Mouse (Mus musculus): Measurements from ENCODE around the gene Safb. TPM values are rescaled to one million over a fixed set of nuclear protein-coding genes. Genes with fewer than 3 reads are reported as not detected.

Safb gene
- polyA plus RNA-seq, 1 experiment from 2014 or later = 104 TPM

GRCm38 (mm10) chr17:56547846-56548604 is 36.6 kb upstream of the Safb start:
- peaks cover 60% of the 10 kb centered on the region for H3K4me1 ChIP-seq (replicated peaks)
- no peaks in the 10 kb centered on the region for H3K9me3 ChIP-seq
- H3K27ac ChIP-seq (replicated peaks) = peak overlapping the region; percentile 59
- H3K27me3 ChIP-seq = no peaks in the 10 kb centered on the region
- H3K4me3 ChIP-seq = no peak overlapping the region
- no peak for ATAC-seq (ENCODE audit: low read depth)
- no peaks in the 10 kb centered on the region for H3K36me3 ChIP-seq
- H3K9ac ChIP-seq = no peak overlapping the region
- no peak overlapping the region for H3K4me2 ChIP-seq
- 58% methylated on average over 9 of the region's 9 CpGs for WGBS

- Histone ChIP-seq H3K9me3 (0 out of 2 replicates have a peak, but pooled peaks cover 2% of the 10 kb centered on the region), H3K9ac (no peak overlapping the region), H3K36me3 (no peaks in the 10 kb centered on the region), H3K27me3 (no peaks in the 10 kb centered on the region), H3K27ac (replicated peaks) (peak overlapping the region; percentile 62), H3K4me2 (no peak overlapping the region), H3K4me1 (replicated peaks) (peaks cover 58% of the 10 kb centered on the region), H3K4me3 (no peak overlapping the region)
- ATAC-seq (ENCODE audit: low read depth) = no peak
- WGBS = 19% methylated on average over 4 of the region's 4 CpGs
Observed at GRCm38 (mm10) chr17:56548605-56549105, 36.0 kb upstream of the Safb start.

DNA sequence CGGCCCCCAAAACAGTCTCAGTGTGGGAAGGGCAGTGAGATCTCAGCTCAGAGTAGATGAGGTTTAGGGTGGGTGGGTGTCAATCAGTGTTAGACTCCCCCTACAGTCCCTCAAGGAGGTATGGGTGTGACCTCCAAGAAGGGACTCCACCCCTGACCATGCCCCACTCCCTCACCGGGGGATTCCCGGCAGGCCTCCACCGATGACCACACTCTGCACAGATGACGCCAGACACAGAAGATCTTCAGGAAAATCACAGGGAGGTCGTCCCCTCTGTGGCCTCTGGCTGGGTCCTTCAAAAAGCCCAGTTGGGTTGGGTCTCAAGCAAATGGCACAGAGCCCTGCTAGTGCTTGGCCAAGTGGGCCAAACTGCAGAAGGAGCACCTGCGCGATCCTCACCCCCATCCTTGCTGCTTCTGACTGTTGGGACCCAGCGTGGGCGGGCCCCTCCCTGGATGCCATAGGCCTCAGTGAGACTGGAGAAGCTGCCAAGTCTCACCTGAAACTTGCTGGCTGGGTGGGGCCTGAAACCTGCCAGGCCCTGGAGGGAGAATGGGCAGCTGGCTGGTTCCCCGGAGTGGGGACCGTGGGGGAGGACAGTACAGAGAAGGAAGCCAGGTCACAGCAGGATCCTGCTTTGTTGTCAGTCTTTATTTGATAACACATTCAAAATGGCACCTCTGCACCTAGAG is 33.7 kb upstream of the Safb start:
- Histone ChIP-seq H3K27me3 (no peaks in the 10 kb centered on the region), H3K4me1 (replicated peaks) (peaks cover 54% of the 10 kb centered on the region), H3K4me3 (no peak overlapping the region), H3K27ac (replicated peaks) (peak overlapping the region; percentile 90), H3K4me2 (no peak overlapping the region), H3K9ac (0 out of 2 replicates have a peak overlapping the region, but pooled peaks have one; percentile 17), H3K36me3 (no peaks in the 10 kb centered on the region), H3K9me3 (0 out of 2 replicates have a peak, but pooled peaks cover 2% of the 10 kb centered on the region)
- 76% methylated on average over 12 of the region's 12 CpGs for WGBS
- no peak for ATAC-seq (ENCODE audit: low read depth)

GRCm38 (mm10) chr17:56551841-56552581 is 32.6 kb upstream of the Safb start:
- Histone ChIP-seq H3K4me3 (no peak overlapping the region), H3K9me3 (0 out of 2 replicates have a peak, but pooled peaks cover 2% of the 10 kb centered on the region), H3K9ac (0 out of 2 replicates have a peak overlapping the region, but pooled peaks have one; percentile 34), H3K4me2 (no peak overlapping the region), H3K27me3 (no peaks in the 10 kb centered on the region), H3K36me3 (no peaks in the 10 kb centered on the region), H3K27ac (replicated peaks) (peak overlapping the region; percentile 90), H3K4me1 (replicated peaks) (peaks cover 47% of the 10 kb centered on the region)
- WGBS = 27% methylated on average over 6 of the region's 6 CpGs
- peak; percentile 83 for ATAC-seq (ENCODE audit: low read depth)

GRCm38 (mm10) chr17:56552781-56553363 is 31.8 kb upstream of the Safb start:
- 0 out of 2 replicates have a peak, but pooled peaks cover 2% of the 10 kb centered on the region for H3K9me3 ChIP-seq
- no peak overlapping the region for H3K4me2 ChIP-seq
- peak overlapping the region; percentile 90 for H3K27ac ChIP-seq (replicated peaks)
- 50% methylated on average over 5 of the region's 5 CpGs for WGBS
- peak; percentile 16; the same call in 1 of the 2 replicates for ATAC-seq (ENCODE audit: low read depth)
- peaks cover 40% of the 10 kb centered on the region for H3K4me1 ChIP-seq (replicated peaks)
- H3K4me3 ChIP-seq = no peak overlapping the region
- no peaks in the 10 kb centered on the region for H3K36me3 ChIP-seq
- no peak overlapping the region for H3K9ac ChIP-seq
- no peaks in the 10 kb centered on the region for H3K27me3 ChIP-seq

- Histone ChIP-seq H3K9ac (no peak within 1 kb of the TSS), H3K4me2 (no peak within 1 kb of the TSS), H3K27me3 (no peaks in the 10 kb centered on the region), H3K9me3 (0 out of 2 replicates have a peak, but pooled peaks cover 2% of the 10 kb centered on the region), H3K4me1 (replicated peaks) (peaks cover 28% of the 10 kb centered on the region), H3K4me3 (no peak within 1 kb of the TSS), H3K27ac (replicated peaks) (no peak within 1 kb of the TSS), H3K36me3 (no peaks in the 10 kb centered on the region)
- no peak for ATAC-seq (ENCODE audit: low read depth)
- WGBS = 81% methylated on average over 20 of the region's 20 CpGs
Observed at GRCm38 (mm10) chr17:56554122-56554551, 30.5 kb upstream of the Safb start, which contains the start of gene Gm20219. TSS of gene Gm20219 (minus strand) at chr17:56554387.

DNA sequence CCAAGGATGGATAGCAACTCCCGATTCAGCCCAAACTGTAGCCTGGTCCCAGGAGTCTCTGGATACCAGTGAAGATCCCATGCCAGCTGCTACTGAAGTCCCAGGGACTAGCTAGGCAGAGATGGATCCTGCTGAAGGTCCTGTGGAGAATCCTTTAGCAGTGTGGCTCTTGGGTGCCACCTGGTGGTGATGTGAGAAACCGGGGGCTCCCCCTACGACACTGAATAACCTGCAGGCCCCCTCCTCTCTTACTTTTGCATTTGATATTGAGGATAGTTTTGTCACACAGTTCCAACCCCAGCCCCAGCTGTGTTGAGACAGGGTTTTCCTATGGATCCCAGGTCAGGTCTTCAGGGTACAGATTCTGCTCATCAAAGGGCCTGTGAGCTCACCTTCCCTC is 26.2 kb upstream of the Safb start:
- peaks cover 28% of the 10 kb centered on the region for H3K36me3 ChIP-seq
- no peaks in the 10 kb centered on the region for H3K9me3 ChIP-seq
- no peak overlapping the region for H3K9ac ChIP-seq
- peak; percentile 75 for ATAC-seq (ENCODE audit: low read depth)
- H3K4me1 ChIP-seq (replicated peaks) = no peaks in the 10 kb centered on the region
- 0 out of 2 replicates have a peak overlapping the region, but pooled peaks have one; percentile 4 for H3K27ac ChIP-seq (replicated peaks)
- H3K4me3 ChIP-seq = no peak overlapping the region
- 14% methylated on average over 3 of the region's 3 CpGs for WGBS
- no peaks in the 10 kb centered on the region for H3K27me3 ChIP-seq
- no peak overlapping the region for H3K4me2 ChIP-seq

DNA sequence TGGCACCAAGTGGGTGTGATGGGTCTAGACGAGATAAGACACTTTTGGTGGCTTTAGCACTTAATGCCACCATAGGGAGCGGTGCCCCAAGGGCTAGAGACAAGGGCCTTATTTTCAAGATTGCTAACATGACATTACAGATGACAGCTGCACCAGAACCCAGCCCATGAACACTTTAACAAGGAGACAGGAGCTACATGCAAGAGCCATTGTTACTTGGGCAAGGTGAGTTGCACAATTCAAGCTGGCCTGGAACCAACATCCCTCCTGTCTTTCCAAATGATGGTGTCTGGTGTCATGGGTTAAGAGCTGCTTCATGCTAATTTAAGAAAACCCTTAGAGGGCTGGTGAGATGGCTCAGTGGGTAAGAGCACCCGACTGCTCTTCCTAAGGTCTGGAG is 25.2 kb upstream of the Safb start:
- Histone ChIP-seq H3K4me2 (no peak overlapping the region), H3K9me3 (no peaks in the 10 kb centered on the region), H3K4me3 (no peak overlapping the region), H3K9ac (no peak overlapping the region), H3K27me3 (no peaks in the 10 kb centered on the region), H3K27ac (replicated peaks) (0 out of 2 replicates have a peak overlapping the region, but pooled peaks have one; percentile 4), H3K36me3 (peaks cover 38% of the 10 kb centered on the region), H3K4me1 (replicated peaks) (no peaks in the 10 kb centered on the region)
- ATAC-seq (ENCODE audit: low read depth) = no peak
- 77% methylated on average over 3 of the region's 3 CpGs for WGBS

GRCm38 (mm10) chr17:56560131-56560530 is 24.5 kb upstream of the Safb start:
- H3K9me3 ChIP-seq = no peaks in the 10 kb centered on the region
- no peaks in the 10 kb centered on the region for H3K27me3 ChIP-seq
- no peaks in the 10 kb centered on the region for H3K4me1 ChIP-seq (replicated peaks)
- no peak overlapping the region for H3K4me3 ChIP-seq
- WGBS = 75% methylated on average over 1 of the region's 1 CpGs
- H3K4me2 ChIP-seq = no peak overlapping the region
- no peak overlapping the region for H3K27ac ChIP-seq (replicated peaks)
- no peak overlapping the region for H3K9ac ChIP-seq
- no peak for ATAC-seq (ENCODE audit: low read depth)
- H3K36me3 ChIP-seq = peaks cover 45% of the 10 kb centered on the region

GRCm38 (mm10) chr17:56561866-56562265 is 22.8 kb upstream of the Safb start:
- no peaks in the 10 kb centered on the region for H3K9me3 ChIP-seq
- H3K9ac ChIP-seq = no peak overlapping the region
- H3K4me3 ChIP-seq = no peak overlapping the region
- H3K27me3 ChIP-seq = no peaks in the 10 kb centered on the region
- H3K4me2 ChIP-seq = no peak overlapping the region
- 94% methylated on average over 2 of the region's 2 CpGs for WGBS
- peaks cover 63% of the 10 kb centered on the region for H3K36me3 ChIP-seq
- no peak overlapping the region for H3K27ac ChIP-seq (replicated peaks)
- ATAC-seq (ENCODE audit: low read depth) = no peak
- H3K4me1 ChIP-seq (replicated peaks) = no peaks in the 10 kb centered on the region

- no peak for ATAC-seq (ENCODE audit: low read depth)
- WGBS = 93% methylated on average over 29 of the region's 29 CpGs
Observed at GRCm38 (mm10) chr17:56566293-56566692, 18.3 kb upstream of the Safb start.

More at GRCm38 (mm10) chr17:56566293-56566692, 18.3 kb upstream of the Safb start:
- Histone ChIP-seq H3K4me3 (no peak overlapping the region), H3K27me3 (no peaks in the 10 kb centered on the region), H3K9ac (no peak overlapping the region), H3K9me3 (no peaks in the 10 kb centered on the region), H3K4me2 (no peak overlapping the region), H3K4me1 (replicated peaks) (no peaks in the 10 kb centered on the region), H3K36me3 (peaks cover 100% of the 10 kb centered on the region), H3K27ac (replicated peaks) (no peak overlapping the region)
